25 mouse cellular contexts compared by ENCODE assay signal in genomic region chr19:3925859-3926258, GRCm38 (mm10). TPM values are rescaled to one million over a fixed set of nuclear protein-coding genes. Genes with fewer than 3 reads are reported as not detected.
DNase-seq lines count a peak whose midpoint lies in the region; ATAC-seq and TF ChIP-seq lines count a peak whose summit lies in the region.
"Had no signal": no experiment of that assay in that cellular context is flagged by ENCODE, and none has a peak within 500 bp of the region (broad histone marks: within the 10 kb centered on the region; RNA-seq: fewer than 3 reads in every experiment).

No protein-coding gene starts in this region.

- no peak overlapping the region for H3K4me3 ChIP-seq in lung, postnatal 0 days (ENCODE audit: low read depth, low read length)
- H3K4me3 ChIP-seq in MEL (ENCODE audit: control insufficient read depth in 1 of 2, insufficient read depth in 1 of 2, low read depth in 2 of 2, low read length in 2 of 2), result no peak overlapping the region
- H3K4me3 ChIP-seq in embryonic facial prominence, embryonic 15.5 days (replicated peaks), result no peak overlapping the region
- H3K4me3 ChIP-seq in cerebellum, adult 2 months (replicated peaks; ENCODE audit: insufficient read depth, low read depth, low read length), result no peak overlapping the region
- H3K4me3 ChIP-seq: forebrain, embryonic 10.5 days; forebrain, embryonic 13.5 days; heart, embryonic 10.5 days; heart, embryonic 13.5 days; intestine, embryonic 15.5 days had no signal

- no peaks in the 10 kb centered on the region for H3K9me3 ChIP-seq in lung, postnatal 0 days (ENCODE audit: low read length)
- H3K9me3 ChIP-seq in MEL (replicated peaks; ENCODE audit: insufficient read depth, low read length), result no peaks in the 10 kb centered on the region
- H3K9me3 ChIP-seq in embryonic facial prominence, embryonic 15.5 days (replicated peaks), result no peaks in the 10 kb centered on the region
- H3K9me3 ChIP-seq: forebrain, embryonic 10.5 days; forebrain, embryonic 13.5 days; heart, embryonic 10.5 days; heart, embryonic 13.5 days; intestine, embryonic 15.5 days had no signal

- H3K27me3 ChIP-seq in lung, postnatal 0 days (replicated peaks; ENCODE audit: insufficient read depth, low read length), result no peaks in the 10 kb centered on the region
- no peaks in the 10 kb centered on the region for H3K27me3 ChIP-seq in MEL (ENCODE audit: control insufficient read depth in 1 of 2, insufficient read depth in 2 of 2, low read length in 2 of 2)
- H3K27me3 ChIP-seq in embryonic facial prominence, embryonic 15.5 days, result no peaks in the 10 kb centered on the region
- H3K27me3 ChIP-seq in cerebellum, adult 2 months (ENCODE audit: control insufficient read depth, insufficient read depth, low read length), result no peaks in the 10 kb centered on the region
- H3K27me3 ChIP-seq: forebrain, embryonic 13.5 days; heart, embryonic 13.5 days; intestine, embryonic 15.5 days; Patski had no signal

- H3K4me2 ChIP-seq in lung, postnatal 0 days (replicated peaks; ENCODE audit: low read depth, low read length), result no peak overlapping the region
- no peak overlapping the region for H3K4me2 ChIP-seq in embryonic facial prominence, embryonic 15.5 days (replicated peaks)
- H3K4me2 ChIP-seq: forebrain, embryonic 13.5 days; heart, embryonic 13.5 days; hindbrain, embryonic 14.5 days; intestine, embryonic 15.5 days had no signal

- no peak for TF ChIP-seq RAD21 in MEL (IDR thresholded peaks at IDR 0.05; ENCODE audit: low read depth, low read length)

- 77% methylated on average over 6 of the region's 6 CpGs for WGBS in lung, postnatal 0 days
- 50% methylated on average over 6 of the region's 6 CpGs for WGBS in embryonic facial prominence, embryonic 15.5 days
- WGBS in cerebellum, adult 2 months, result 86% methylated on average over 6 of the region's 6 CpGs

- no peaks in the 10 kb centered on the region for H3K36me3 ChIP-seq in lung, postnatal 0 days (ENCODE audit: insufficient read depth, low read length)
- peaks cover 0 to 2% of the 10 kb centered on the region in 2 experiments; a peak in 1 of 4 replicates for H3K36me3 ChIP-seq in MEL (ENCODE audit: control insufficient read depth in 1 of 2, insufficient read depth in 2 of 2, low read length in 2 of 2)
- H3K36me3 ChIP-seq in embryonic facial prominence, embryonic 15.5 days, result no peaks in the 10 kb centered on the region
- H3K36me3 ChIP-seq: forebrain, embryonic 10.5 days; heart, embryonic 10.5 days; heart, embryonic 13.5 days; intestine, embryonic 15.5 days had no signal

- DNase-seq in lung, postnatal 0 days (ENCODE audit: low spot score), result no peak
- no peak for DNase-seq in lung, postnatal 36 days
- DNase-seq in MEL (ENCODE audit: low read depth, low spot score), result no peak
- DNase-seq in cerebellum, adult 2 months, result no peak
- no peak for DNase-seq in embryo, embryonic 11 days
- DNase-seq: adrenal gland, postnatal 36 days; heart, adult 18-20 months; heart, postnatal 14 days; heart, postnatal 4 days; kidney, adult 11 months had no signal

- no peak for ATAC-seq in lung, postnatal 0 days
- no peak for ATAC-seq in embryonic facial prominence, embryonic 15.5 days (ENCODE audit: insufficient number of reproducible peaks, low FRiP score, low TSS enrichment, low read depth)
- ATAC-seq: forebrain, embryonic 13.5 days; forebrain, embryonic 16.5 days; intestine, embryonic 15.5 days had no signal

- H3K9ac ChIP-seq in lung, postnatal 0 days (replicated peaks; ENCODE audit: low read depth), result no peak overlapping the region
- H3K9ac ChIP-seq in MEL (ENCODE audit: control insufficient read depth, low read depth, low read length, poor library complexity, severe bottlenecking), result no peak overlapping the region
- H3K9ac ChIP-seq in embryonic facial prominence, embryonic 15.5 days, result no peak overlapping the region
- H3K9ac ChIP-seq: forebrain, embryonic 13.5 days; heart, embryonic 13.5 days; hindbrain, embryonic 14.5 days; intestine, embryonic 15.5 days had no signal

- no peak for TF ChIP-seq POLR2A in MEL (IDR thresholded peaks at IDR 0.05; ENCODE audit: control insufficient read depth in 1 of 2, insufficient read depth in 1 of 2, low read depth in 1 of 2, low read length in 2 of 2, poor library complexity in 1 of 2)
- TF ChIP-seq POLR2A in cerebellum, adult 2 months (IDR thresholded peaks at IDR 0.05; ENCODE audit: borderline replicate concordance, insufficient read depth, low read length), result no peak

- TF ChIP-seq EP300 in lung, postnatal 0 days (IDR thresholded peaks at IDR 0.05), result no peak
- no peak for TF ChIP-seq EP300 in MEL (IDR thresholded peaks at IDR 0.05; ENCODE audit: low read depth in 1 of 2, low read length in 2 of 2)

- peak overlapping the region; percentile 60 for H3K27ac ChIP-seq in lung, postnatal 0 days (ENCODE audit: low read length)
- no peak overlapping the region for H3K27ac ChIP-seq in MEL (ENCODE audit: control insufficient read depth, low read depth, low read length)
- peak overlapping the region; percentile 8; the same call in 1 of the 2 replicates for H3K27ac ChIP-seq in embryonic facial prominence, embryonic 15.5 days (replicated peaks)
- no peak overlapping the region for H3K27ac ChIP-seq in cerebellum, adult 2 months (ENCODE audit: insufficient read depth, low read length)
- H3K27ac ChIP-seq: forebrain, embryonic 10.5 days; forebrain, embryonic 13.5 days; heart, embryonic 10.5 days; heart, embryonic 13.5 days; hindbrain, embryonic 14.5 days; intestine, embryonic 15.5 days had no signal

- peaks cover 36% of the 10 kb centered on the region for H3K4me1 ChIP-seq in lung, postnatal 0 days (ENCODE audit: insufficient read depth, low read depth, low read length)
- H3K4me1 ChIP-seq in MEL (ENCODE audit: control insufficient read depth in 1 of 2, insufficient read depth in 2 of 2, low read length in 2 of 2), result peaks cover 0 to 25% of the 10 kb centered on the region in 2 experiments; a peak in 2 of 4 replicates
- peaks cover 34% of the 10 kb centered on the region for H3K4me1 ChIP-seq in embryonic facial prominence, embryonic 15.5 days
- peaks cover 29% of the 10 kb centered on the region for H3K4me1 ChIP-seq in cerebellum, adult 2 months (ENCODE audit: control insufficient read depth, insufficient read depth, low read length)

- no peak for TF ChIP-seq CTCF in lung, postnatal 0 days (IDR thresholded peaks at IDR 0.05)
- TF ChIP-seq CTCF in MEL (IDR thresholded peaks at IDR 0.05 in 2 of 3, conservative IDR thresholded peaks at IDR 0.05 in 1 of 3; ENCODE audit: control insufficient read depth in 1 of 3, insufficient read depth in 1 of 3, low read depth in 2 of 3, low read length in 3 of 3, poor library complexity in 1 of 3, severe bottlenecking in 1 of 3), result no peak
- no peak for TF ChIP-seq CTCF in cerebellum, adult 2 months (IDR thresholded peaks at IDR 0.05; ENCODE audit: borderline replicate concordance, insufficient read depth, low read depth, low read length)

- H3K79me2 ChIP-seq in MEL (ENCODE audit: control insufficient read depth, insufficient read depth, low read length, poor library complexity), result no peaks in the 10 kb centered on the region

TF ChIP-seq in MEL, 35 proteins besides CTCF, POLR2A, EP300 and RAD21:
- peak; percentile 68 for TF ChIP-seq USF1 (IDR thresholded peaks at IDR 0.05; ENCODE audit: low read depth, low read length)
- no peak for TF ChIP-seq USF2 (IDR thresholded peaks at IDR 0.05; ENCODE audit: borderline replicate concordance in 1 of 2, insufficient read depth in 1 of 2, low read depth in 1 of 2, low read length in 2 of 2)
- TF ChIP-seq MYB (IDR thresholded peaks at IDR 0.05; ENCODE audit: low read depth, low read length), result no peak

RNA-seq across cellular contexts. Expression of gene Aldh3b1, which starts 3.7 kb away (rescaled TPM):
- polyA plus RNA-seq in lung, postnatal 0 days (2015; fragmentation: Nextera tagmentation; extraction: Ambion mirVana), result 33.2 and 38.3 TPM in 2 replicates
- 0.07 and 0.08 TPM in 2 replicates for total RNA-seq in MEL (2012; rRNA removed)
- under 1 TPM in 1 of 2 experiments, not detected in 1; 0.10 TPM for polyA plus RNA-seq in MEL (2012; ENCODE audit: insufficient read depth in 1 of 2, insufficient read length in 2 of 2, low read depth in 1 of 2, low replicate concordance in 2 of 2, missing spikeins in 1 of 2)
- polyA plus RNA-seq in embryonic facial prominence, embryonic 15.5 days (2015; fragmentation: Nextera tagmentation; extraction: Ambion mirVana), result 4.8 and 4.9 TPM in 2 replicates
- 7.0 and 8.0 TPM in 2 replicates for polyA plus RNA-seq in cerebellum, adult 2 months (2012; rRNA removed)

RNA-seq across cellular contexts. Expression of gene Unc93b1, which starts 9.1 kb away (rescaled TPM):
- polyA plus RNA-seq in lung, postnatal 0 days (2015; fragmentation: Nextera tagmentation; extraction: Ambion mirVana), result 40.0 and 45.5 TPM in 2 replicates
- 4.3 and 4.7 TPM in 2 replicates for total RNA-seq in MEL (2012; rRNA removed)
- 1 to 10 TPM in 1 of 2 experiments, not detected in 1; 8.2 TPM for polyA plus RNA-seq in MEL (2012; ENCODE audit: insufficient read depth in 1 of 2, insufficient read length in 2 of 2, low read depth in 1 of 2, low replicate concordance in 2 of 2, missing spikeins in 1 of 2)
- 27.7 and 30.0 TPM in 2 replicates for polyA plus RNA-seq in embryonic facial prominence, embryonic 15.5 days (2015; fragmentation: Nextera tagmentation; extraction: Ambion mirVana)
- polyA plus RNA-seq in cerebellum, adult 2 months (2012; rRNA removed), result 14.3 and 14.5 TPM in 2 replicates
- polyA plus RNA-seq: Patski had no signal

RNA-seq across cellular contexts. Expression of gene Ndufs8, which starts 13.3 kb away (rescaled TPM):
- polyA plus RNA-seq in lung, postnatal 0 days (2015; fragmentation: Nextera tagmentation; extraction: Ambion mirVana), result 203 and 225 TPM in 2 replicates
- total RNA-seq in MEL (2012; rRNA removed), result 204 and 205 TPM in 2 replicates
- 100 to 1,000 TPM in 1 of 2 experiments, not detected in 1; 243 TPM for polyA plus RNA-seq in MEL (2012; ENCODE audit: insufficient read depth in 1 of 2, insufficient read length in 2 of 2, low read depth in 1 of 2, low replicate concordance in 2 of 2, missing spikeins in 1 of 2)
- 255 and 269 TPM in 2 replicates for polyA plus RNA-seq in embryonic facial prominence, embryonic 15.5 days (2015; fragmentation: Nextera tagmentation; extraction: Ambion mirVana)
- polyA plus RNA-seq in cerebellum, adult 2 months (2012; rRNA removed), result 363 and 369 TPM in 2 replicates

RNA-seq across cellular contexts. Expression of gene Tcirg1, which starts 18.9 kb away (rescaled TPM):
- polyA plus RNA-seq in lung, postnatal 0 days (2015; fragmentation: Nextera tagmentation; extraction: Ambion mirVana), result 31.8 and 33.1 TPM in 2 replicates
- total RNA-seq in MEL (2012; rRNA removed), result 17.0 and 21.4 TPM in 2 replicates
- 10 to 100 TPM in 1 of 2 experiments, not detected in 1; 32.6 TPM for polyA plus RNA-seq in MEL (2012; ENCODE audit: insufficient read depth in 1 of 2, insufficient read length in 2 of 2, low read depth in 1 of 2, low replicate concordance in 2 of 2, missing spikeins in 1 of 2)
- polyA plus RNA-seq in embryonic facial prominence, embryonic 15.5 days (2015; fragmentation: Nextera tagmentation; extraction: Ambion mirVana), result 57.5 and 64.3 TPM in 2 replicates
- 29.9 and 32.3 TPM in 2 replicates for polyA plus RNA-seq in cerebellum, adult 2 months (2012; rRNA removed)

RNA-seq across cellular contexts. Expression of gene Aldh3b3, which starts 32.6 kb away (rescaled TPM):
- polyA plus RNA-seq in lung, postnatal 0 days (2015; fragmentation: Nextera tagmentation; extraction: Ambion mirVana), result 0.04 and 0.06 TPM in 2 replicates
- not detected in 2 replicates for total RNA-seq in MEL (2012; rRNA removed)
- not detected for polyA plus RNA-seq in MEL (2012; ENCODE audit: insufficient read depth in 1 of 2, insufficient read length in 2 of 2, low read depth in 1 of 2, low replicate concordance in 2 of 2, missing spikeins in 1 of 2)
- 2.8 and 3.2 TPM in 2 replicates for polyA plus RNA-seq in embryonic facial prominence, embryonic 15.5 days (2015; fragmentation: Nextera tagmentation; extraction: Ambion mirVana)
- polyA plus RNA-seq in cerebellum, adult 2 months (2012; rRNA removed), result 0.11 and 0.21 TPM in 2 replicates
- total RNA-seq: ES-E14; gastrocnemius, adult 18-20 months; gastrocnemius, postnatal 25 days had no signal
- polyA plus RNA-seq: embryonic facial prominence, embryonic 11.5 days; forebrain, embryonic 10.5 days; forebrain, embryonic 13.5 days; forebrain, embryonic 16.5 days; heart, embryonic 10.5 days; heart, embryonic 13.5 days; heart, embryonic 16.5 days; hindbrain, embryonic 11.5 days; hindbrain, embryonic 14.5 days; intestine, embryonic 15.5 days had no signal

Comparison
In these comparisons a context has a peak if more than half of its experiments do, and no peak if none do; other contexts are left out.
1. H3K27ac ChIP-seq: peak in lung, postnatal 0 days (single experiment) and embryonic facial prominence, embryonic 15.5 days (single experiment); none in MEL (single experiment) and cerebellum, adult 2 months (single experiment).